Mouse (Mus musculus): ENCODE data around the gene Frat2. TPM values are rescaled to one million over a fixed set of nuclear protein-coding genes. Genes with fewer than 3 reads are reported as not detected.

Gene Frat2
- polyA plus RNA-seq, 1 experiment: 0.60 TPM

GRCm38 (mm10) chr19:41866707-41867106 lies 18.8 kb upstream of the Frat2 start:
- H3K27me3 ChIP-seq (ENCODE audit: control insufficient read depth, insufficient read depth, insufficient read length): no peaks in the 10 kb centered on the region
- no peaks in the 10 kb centered on the region for H3K79me3 ChIP-seq (ENCODE audit: low read depth)
- H3K4me3 ChIP-seq (ENCODE audit: insufficient read depth, poor library complexity, severe bottlenecking): no peak overlapping the region
- H3K36me3 ChIP-seq (ENCODE audit: control insufficient read depth, insufficient read depth): peaks cover 89% of the 10 kb centered on the region
- no peak for TF ChIP-seq CEBPB (IDR thresholded peaks at IDR 0.05; ENCODE audit: low read depth)
- no peak for TF ChIP-seq CTCF (IDR thresholded peaks at IDR 0.05; ENCODE audit: control insufficient read depth, insufficient read depth, insufficient read length)
- TF ChIP-seq MAX (IDR thresholded peaks at IDR 0.05): no peak
- TF ChIP-seq FOSL1 (IDR thresholded peaks at IDR 0.05; ENCODE audit: insufficient read depth, low read length, poor library complexity, severe bottlenecking): no peak
- TF ChIP-seq USF1 (IDR thresholded peaks at IDR 0.05; ENCODE audit: low read depth): no peak
- no peak for TF ChIP-seq MYOG (IDR thresholded peaks at IDR 0.05; ENCODE audit: control insufficient read depth, extremely low read depth, insufficient read length)
- no peak for TF ChIP-seq MYOD1 (IDR thresholded peaks at IDR 0.05; ENCODE audit: control insufficient read depth, insufficient read length, low read depth)
- no peak overlapping the region for H3ac ChIP-seq (ENCODE audit: control insufficient read depth, insufficient read length, low read depth)
- H3K79me2 ChIP-seq (ENCODE audit: control insufficient read depth, insufficient read depth): no peaks in the 10 kb centered on the region

- no peak overlapping the region for H3K4me3 ChIP-seq (ENCODE audit: insufficient read depth, poor library complexity, severe bottlenecking)
- H3K79me2 ChIP-seq (ENCODE audit: control insufficient read depth, insufficient read depth): no peaks in the 10 kb centered on the region
- H3K36me3 ChIP-seq (ENCODE audit: control insufficient read depth, insufficient read depth): peaks cover 31% of the 10 kb centered on the region
- H3K27me3 ChIP-seq (ENCODE audit: control insufficient read depth, insufficient read depth, insufficient read length): no peaks in the 10 kb centered on the region
- H3ac ChIP-seq (ENCODE audit: control insufficient read depth, insufficient read length, low read depth): no peak overlapping the region
- TF ChIP-seq CEBPB (IDR thresholded peaks at IDR 0.05; ENCODE audit: low read depth) (no peak), CTCF (IDR thresholded peaks at IDR 0.05; ENCODE audit: control insufficient read depth, insufficient read depth, insufficient read length) (no peak), MYOG (IDR thresholded peaks at IDR 0.05; ENCODE audit: control insufficient read depth, extremely low read depth, insufficient read length) (no peak), MAX (IDR thresholded peaks at IDR 0.05) (no peak), MYOD1 (IDR thresholded peaks at IDR 0.05; ENCODE audit: control insufficient read depth, insufficient read length, low read depth) (no peak), FOSL1 (IDR thresholded peaks at IDR 0.05; ENCODE audit: insufficient read depth, low read length, poor library complexity, severe bottlenecking) (no peak), USF1 (IDR thresholded peaks at IDR 0.05; ENCODE audit: low read depth) (no peak)
- no peaks in the 10 kb centered on the region for H3K79me3 ChIP-seq (ENCODE audit: low read depth)
Observed at GRCm38 (mm10) chr19:41857816-41858310, 9.9 kb upstream of the Frat2 start.

GRCm38 (mm10) chr19:41857086-41857762 lies 9.3 kb upstream of the Frat2 start:
- Histone ChIP-seq H3K79me3 (ENCODE audit: low read depth) (no peaks in the 10 kb centered on the region), H3K4me3 (ENCODE audit: insufficient read depth, poor library complexity, severe bottlenecking) (no peak overlapping the region), H3K36me3 (ENCODE audit: control insufficient read depth, insufficient read depth) (peaks cover 25% of the 10 kb centered on the region), H3ac (ENCODE audit: control insufficient read depth, insufficient read length, low read depth) (no peak overlapping the region), H3K27me3 (ENCODE audit: control insufficient read depth, insufficient read depth, insufficient read length) (no peaks in the 10 kb centered on the region), H3K79me2 (ENCODE audit: control insufficient read depth, insufficient read depth) (no peaks in the 10 kb centered on the region)
- TF ChIP-seq CEBPB (IDR thresholded peaks at IDR 0.05; ENCODE audit: low read depth) (no peak), CTCF (IDR thresholded peaks at IDR 0.05; ENCODE audit: control insufficient read depth, insufficient read depth, insufficient read length) (no peak), FOSL1 (IDR thresholded peaks at IDR 0.05; ENCODE audit: insufficient read depth, low read length, poor library complexity, severe bottlenecking) (peak; percentile 44), USF1 (IDR thresholded peaks at IDR 0.05; ENCODE audit: low read depth) (no peak), MYOG (IDR thresholded peaks at IDR 0.05; ENCODE audit: control insufficient read depth, extremely low read depth, insufficient read length) (no peak), MYOD1 (IDR thresholded peaks at IDR 0.05; ENCODE audit: control insufficient read depth, insufficient read length, low read depth) (peak; percentile 13), MAX (IDR thresholded peaks at IDR 0.05) (peak; percentile 56)

GRCm38 (mm10) chr19:41852423-41852822 lies 4.5 kb upstream of the Frat2 start:
- TF ChIP-seq MYOD1 (IDR thresholded peaks at IDR 0.05; ENCODE audit: control insufficient read depth, insufficient read length, low read depth) (no peak), MAX (IDR thresholded peaks at IDR 0.05) (no peak), MYOG (IDR thresholded peaks at IDR 0.05; ENCODE audit: control insufficient read depth, extremely low read depth, insufficient read length) (no peak), USF1 (IDR thresholded peaks at IDR 0.05; ENCODE audit: low read depth) (no peak), CTCF (IDR thresholded peaks at IDR 0.05; ENCODE audit: control insufficient read depth, insufficient read depth, insufficient read length) (no peak), CEBPB (IDR thresholded peaks at IDR 0.05; ENCODE audit: low read depth) (no peak), FOSL1 (IDR thresholded peaks at IDR 0.05; ENCODE audit: insufficient read depth, low read length, poor library complexity, severe bottlenecking) (no peak)
- H3K79me3 ChIP-seq (ENCODE audit: low read depth): no peaks in the 10 kb centered on the region

GRCm38 (mm10) chr19:41850719-41851543 lies 3.0 kb upstream of the Frat2 start:
- no peaks in the 10 kb centered on the region for H3K79me2 ChIP-seq (ENCODE audit: control insufficient read depth, insufficient read depth)
- H3K79me3 ChIP-seq (ENCODE audit: low read depth): no peaks in the 10 kb centered on the region
- TF ChIP-seq CEBPB (IDR thresholded peaks at IDR 0.05; ENCODE audit: low read depth) (no peak), MYOG (IDR thresholded peaks at IDR 0.05; ENCODE audit: control insufficient read depth, extremely low read depth, insufficient read length) (no peak), MAX (IDR thresholded peaks at IDR 0.05) (no peak), MYOD1 (IDR thresholded peaks at IDR 0.05; ENCODE audit: control insufficient read depth, insufficient read length, low read depth) (no peak), FOSL1 (IDR thresholded peaks at IDR 0.05; ENCODE audit: insufficient read depth, low read length, poor library complexity, severe bottlenecking) (no peak), CTCF (IDR thresholded peaks at IDR 0.05; ENCODE audit: control insufficient read depth, insufficient read depth, insufficient read length) (no peak), USF1 (IDR thresholded peaks at IDR 0.05; ENCODE audit: low read depth) (no peak)
- H3ac ChIP-seq (ENCODE audit: control insufficient read depth, insufficient read length, low read depth): no peak overlapping the region
- no peaks in the 10 kb centered on the region for H3K36me3 ChIP-seq (ENCODE audit: control insufficient read depth, insufficient read depth)
- H3K4me3 ChIP-seq (ENCODE audit: insufficient read depth, poor library complexity, severe bottlenecking): no peak overlapping the region
- H3K27me3 ChIP-seq (ENCODE audit: control insufficient read depth, insufficient read depth, insufficient read length): peaks cover 13% of the 10 kb centered on the region

More at GRCm38 (mm10) chr19:41852423-41852822, 4.5 kb upstream of the Frat2 start:
- no peak overlapping the region for H3ac ChIP-seq (ENCODE audit: control insufficient read depth, insufficient read length, low read depth)
- H3K4me3 ChIP-seq (ENCODE audit: insufficient read depth, poor library complexity, severe bottlenecking): no peak overlapping the region
- no peaks in the 10 kb centered on the region for H3K27me3 ChIP-seq (ENCODE audit: control insufficient read depth, insufficient read depth, insufficient read length)
- no peaks in the 10 kb centered on the region for H3K36me3 ChIP-seq (ENCODE audit: control insufficient read depth, insufficient read depth)
- H3K79me2 ChIP-seq (ENCODE audit: control insufficient read depth, insufficient read depth): no peaks in the 10 kb centered on the region
